Mouse (Mus musculus) kidney, adult 8-10 months (tissue): ENCODE results near the gene Mtch1.
"Not testable (repeated sequence)": the region's sequence is repeated elsewhere in the genome, so short reads cannot be mapped to it uniquely, and the experiment has no call there.

Experiments
- DNase-seq, 2 experiments: peaks; one replicate each; pipeline ENCODE4 v3.0.0; 2022

Mtch1 gene

GRCm38 (mm10) chr17:29330671-29331410, 16.9 kb downstream of the Mtch1 start:
- DNase-seq: peak in 1 of 2 experiments; percentile 73

- no peak for DNase-seq
Observed at GRCm38 (mm10) chr17:29330221-29330620, 17.5 kb downstream of the Mtch1 start.

GRCm38 (mm10) chr17:29327691-29328090, 20.0 kb downstream of the Mtch1 start:
- DNase-seq: no peak

- no peak for DNase-seq
Observed at GRCm38 (mm10) chr17:29326531-29327529, 20.9 kb downstream of the Mtch1 start.

- DNase-seq: no peak
Observed at GRCm38 (mm10) chr17:29325831-29326230, 21.9 kb downstream of the Mtch1 start.

- DNase-seq: no peak
Observed at GRCm38 (mm10) chr17:29323625-29324024, 24.1 kb downstream of the Mtch1 start.

- DNase-seq: peak; percentile 54 to 61
Observed at GRCm38 (mm10) chr17:29322603-29322962, 25.2 kb downstream of the Mtch1 start.

GRCm38 (mm10) chr17:29321765-29322602, 25.8 kb downstream of the Mtch1 start:
- no peak for DNase-seq

GRCm38 (mm10) chr17:29319881-29320639, 27.7 kb downstream of the Mtch1 start:
- DNase-seq: no peak

GRCm38 (mm10) chr17:29319476-29319875, 28.3 kb downstream of the Mtch1 start:
- no peak for DNase-seq

GRCm38 (mm10) chr17:29318731-29319250, 28.9 kb downstream of the Mtch1 start:
- no peak for DNase-seq

GRCm38 (mm10) chr17:29317380-29317779, 30.4 kb downstream of the Mtch1 start, which contains the start of gene Pi16:
Gene Pi16 (plus strand): TSS chr17:29317680.
- DNase-seq: not testable (repeated sequence)

- DNase-seq: no peak
Observed at GRCm38 (mm10) chr17:29316891-29317290, 30.8 kb downstream of the Mtch1 start.

- peak in 1 of 2 experiments; percentile 46 for DNase-seq
Observed at GRCm38 (mm10) chr17:29315672-29316465, 31.9 kb downstream of the Mtch1 start.

- no peak for DNase-seq
Observed at GRCm38 (mm10) chr17:29313300-29313699, 34.4 kb downstream of the Mtch1 start.

- no peak for DNase-seq
Observed at GRCm38 (mm10) chr17:29312082-29312481, 35.7 kb downstream of the Mtch1 start.

GRCm38 (mm10) chr17:29311602-29312001, 36.1 kb downstream of the Mtch1 start:
- DNase-seq: no peak

- no peak for DNase-seq
Observed at GRCm38 (mm10) chr17:29310056-29310623, 37.6 kb downstream of the Mtch1 start.

- DNase-seq: no peak
Observed at GRCm38 (mm10) chr17:29305871-29306270, 41.9 kb downstream of the Mtch1 start.

GRCm38 (mm10) chr17:29305058-29305806, 42.5 kb downstream of the Mtch1 start:
- peak in 1 of 2 experiments; percentile 41 for DNase-seq
